Mouse (Mus musculus): ENCODE measurements around the gene Ccdc7a.
"Not testable (repeated sequence)": the region's sequence is repeated elsewhere in the genome, so short reads cannot be mapped to it uniquely, and the experiment has no call there.

The Ccdc7a gene

GRCm38 (mm10) chr8:129065417-129065816, at the start of gene Ccdc7a:
Ccdc7a (minus strand) TSS chr8:129065517.
- not testable (repeated sequence) for DNase-seq (ENCODE audit: low spot score in 2 of 2)

GRCm38 (mm10) chr8:129066834-129067233, 1.5 kb upstream of the Ccdc7a start, which contains the start of gene Ccdc7b:
Ccdc7b (plus strand) TSS chr8:129067134.
- DNase-seq (ENCODE audit: low spot score in 2 of 2) = not testable (repeated sequence)

- no peak for DNase-seq (ENCODE audit: low spot score in 2 of 2)
Observed at GRCm38 (mm10) chr8:128991389-128991788, 73.9 kb downstream of the Ccdc7a start.

GRCm38 (mm10) chr8:128948941-128949340, 116.4 kb downstream of the Ccdc7a start:
- not testable (repeated sequence) for DNase-seq (ENCODE audit: low spot score in 2 of 2)

- DNase-seq (ENCODE audit: low spot score in 2 of 2) = peak; percentile 14 to 19
Observed at GRCm38 (mm10) chr8:128941022-128941641, 124.2 kb downstream of the Ccdc7a start.

GRCm38 (mm10) chr8:128933446-128933845, 131.9 kb downstream of the Ccdc7a start:
- no peak for DNase-seq (ENCODE audit: low spot score in 2 of 2)

GRCm38 (mm10) chr8:128882719-128883118, 182.6 kb downstream of the Ccdc7a start:
- no peak for DNase-seq (ENCODE audit: low spot score in 2 of 2)

GRCm38 (mm10) chr8:128843749-128844148, 221.6 kb downstream of the Ccdc7a start:
- no peak for DNase-seq (ENCODE audit: low spot score in 2 of 2)

- no peak for DNase-seq (ENCODE audit: low spot score in 2 of 2)
Observed at GRCm38 (mm10) chr8:128812521-128812920, 252.8 kb downstream of the Ccdc7a start.

GRCm38 (mm10) chr8:128798594-128798993, 266.7 kb downstream of the Ccdc7a start, which contains the start of gene Gm3952:
Gm3952 (minus strand) TSS chr8:128798694.
- no peak for DNase-seq (ENCODE audit: low spot score in 2 of 2)

GRCm38 (mm10) chr8:128735692-128736091, 329.6 kb downstream of the Ccdc7a start:
- no peak for DNase-seq (ENCODE audit: low spot score in 2 of 2)

GRCm38 (mm10) chr8:128734118-128734517, 331.2 kb downstream of the Ccdc7a start:
- DNase-seq (ENCODE audit: low spot score in 2 of 2) = no peak

- DNase-seq (ENCODE audit: low spot score in 2 of 2) = no peak
Observed at GRCm38 (mm10) chr8:128732254-128732653, 333.1 kb downstream of the Ccdc7a start.

- no peak for DNase-seq (ENCODE audit: low spot score in 2 of 2)
Observed at GRCm38 (mm10) chr8:128727213-128727612, 338.1 kb downstream of the Ccdc7a start.

GRCm38 (mm10) chr8:128724819-128725218, 340.5 kb downstream of the Ccdc7a start:
- DNase-seq (ENCODE audit: low spot score in 2 of 2) = peak in 1 of 2 experiments; percentile 20

- peak; percentile 29 to 50 for DNase-seq (ENCODE audit: low spot score in 2 of 2)
Observed at GRCm38 (mm10) chr8:128716184-128716583, 349.1 kb downstream of the Ccdc7a start.

- DNase-seq (ENCODE audit: low spot score in 2 of 2) = peak; percentile 41 to 49
Observed at GRCm38 (mm10) chr8:128709261-128709660, 356.1 kb downstream of the Ccdc7a start.

- DNase-seq (ENCODE audit: low spot score in 2 of 2) = no peak
Observed at GRCm38 (mm10) chr8:128704836-128705235, 360.5 kb downstream of the Ccdc7a start.

GRCm38 (mm10) chr8:128704376-128704775, 360.9 kb downstream of the Ccdc7a start:
- DNase-seq (ENCODE audit: low spot score in 2 of 2) = no peak

GRCm38 (mm10) chr8:128697945-128698344, 367.4 kb downstream of the Ccdc7a start:
- no peak for DNase-seq (ENCODE audit: low spot score in 2 of 2)

GRCm38 (mm10) chr8:128696701-128697397, 368.5 kb downstream of the Ccdc7a start:
- no peak for DNase-seq (ENCODE audit: low spot score in 2 of 2)

- no peak for DNase-seq (ENCODE audit: low spot score in 2 of 2)
Observed at GRCm38 (mm10) chr8:128690056-128690455, 375.3 kb downstream of the Ccdc7a start.

GRCm38 (mm10) chr8:128688679-128689078, 376.6 kb downstream of the Ccdc7a start:
- DNase-seq (ENCODE audit: low spot score in 2 of 2) = no peak
